Mouse (Mus musculus): ENCODE measurements around the gene Trim63. TPM values are rescaled to one million over a fixed set of nuclear protein-coding genes. Genes with fewer than 3 reads are reported as not detected.
"Not testable (repeated sequence)": the region's sequence is repeated elsewhere in the genome, so short reads cannot be mapped to it uniquely, and the experiment has no call there.

Trim63 gene
- 0.28 TPM in 1 of 2 replicates, not detected in the other for polyA plus RNA-seq (2014; fragmentation: Nextera tagmentation; extraction: Ambion mirVana)

DNA sequence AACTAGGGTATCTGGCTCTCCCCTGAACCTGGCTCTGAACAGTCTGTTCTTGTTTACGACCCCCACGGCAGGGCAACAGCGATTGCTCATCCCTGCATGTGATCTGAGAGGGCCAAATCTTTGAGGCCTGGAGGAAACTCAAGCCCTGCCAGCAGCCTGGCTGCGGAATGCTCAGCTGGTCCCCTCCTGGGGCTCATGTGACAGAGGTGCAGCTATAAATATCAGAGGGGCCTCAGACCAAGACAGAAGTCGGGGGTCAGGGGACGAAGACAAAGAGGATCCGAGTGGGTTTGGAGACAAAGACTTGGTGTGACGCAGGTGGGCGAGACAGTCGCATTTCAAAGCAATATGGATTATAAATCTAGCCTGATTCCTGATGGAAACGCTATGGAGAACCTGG lies at the start of gene Trim63:
Gene Trim63 (plus strand): TSS at position 245 of the 400 bp plus-strand sequence.
- Histone ChIP-seq H3K27me3 (ENCODE audit: insufficient read depth, low read length) (no peaks in the 10 kb centered on the region), H3K27ac (ENCODE audit: low read depth) (no peak within 1 kb of the TSS), H3K4me2 (no peak within 1 kb of the TSS), H3K4me3 (ENCODE audit: low read depth, low read length) (no peak within 1 kb of the TSS), H3K9me3 (ENCODE audit: low read depth, low read length) (peaks cover 4% of the 10 kb centered on the region; the same call in 1 of the 2 replicates), H3K36me3 (ENCODE audit: insufficient read depth) (no peaks in the 10 kb centered on the region), H3K9ac (no peak within 1 kb of the TSS), H3K4me1 (ENCODE audit: insufficient read depth) (no peaks in the 10 kb centered on the region)
- ATAC-seq (ENCODE audit: insufficient read depth) = no peak
- no peak for DNase-seq
- 35% methylated on average over 11 of the region's 11 CpGs for whole genome bisulfite sequencing
- TF ChIP-seq CTCF (IDR thresholded peaks at IDR 0.05; ENCODE audit: low read depth) = no peak

- Histone ChIP-seq H3K27me3 (ENCODE audit: insufficient read depth, low read length) (no peaks in the 10 kb centered on the region), H3K9me3 (ENCODE audit: low read depth, low read length) (no peaks in the 10 kb centered on the region), H3K27ac (ENCODE audit: low read depth) (no peak overlapping the region), H3K36me3 (ENCODE audit: insufficient read depth) (no peaks in the 10 kb centered on the region), H3K4me3 (ENCODE audit: low read depth, low read length) (no peak overlapping the region), H3K4me2 (no peak overlapping the region), H3K4me1 (ENCODE audit: insufficient read depth) (no peaks in the 10 kb centered on the region), H3K9ac (no peak overlapping the region)
- 51% methylated on average over 9 of the region's 9 CpGs for WGBS
- no peak for ATAC-seq (ENCODE audit: insufficient read depth)
- DNase-seq = no peak
- TF ChIP-seq CTCF (IDR thresholded peaks at IDR 0.05; ENCODE audit: low read depth) = no peak
Measured at GRCm38 (mm10) chr4:134265860-134266585, 48.9 kb upstream of the Trim63 start.

- no peak overlapping the region for H3K27ac ChIP-seq (ENCODE audit: low read depth)
- H3K36me3 ChIP-seq (ENCODE audit: insufficient read depth) = no peaks in the 10 kb centered on the region
- ATAC-seq (ENCODE audit: insufficient read depth) (no peak), DNase-seq (peak; percentile 20)
- no peak for TF ChIP-seq CTCF (IDR thresholded peaks at IDR 0.05; ENCODE audit: low read depth)
- no peak overlapping the region for H3K9ac ChIP-seq
- H3K4me3 ChIP-seq (ENCODE audit: low read depth, low read length) = no peak overlapping the region
- H3K4me2 ChIP-seq = no peak overlapping the region
- peaks cover 6% of the 10 kb centered on the region for H3K4me1 ChIP-seq (ENCODE audit: insufficient read depth)
- no peaks in the 10 kb centered on the region for H3K27me3 ChIP-seq (ENCODE audit: insufficient read depth, low read length)
- WGBS = 78% methylated on average over 19 of the region's 19 CpGs
- no peaks in the 10 kb centered on the region for H3K9me3 ChIP-seq (ENCODE audit: low read depth, low read length)
Measured at GRCm38 (mm10) chr4:134268102-134268655, 46.7 kb upstream of the Trim63 start.

DNA sequence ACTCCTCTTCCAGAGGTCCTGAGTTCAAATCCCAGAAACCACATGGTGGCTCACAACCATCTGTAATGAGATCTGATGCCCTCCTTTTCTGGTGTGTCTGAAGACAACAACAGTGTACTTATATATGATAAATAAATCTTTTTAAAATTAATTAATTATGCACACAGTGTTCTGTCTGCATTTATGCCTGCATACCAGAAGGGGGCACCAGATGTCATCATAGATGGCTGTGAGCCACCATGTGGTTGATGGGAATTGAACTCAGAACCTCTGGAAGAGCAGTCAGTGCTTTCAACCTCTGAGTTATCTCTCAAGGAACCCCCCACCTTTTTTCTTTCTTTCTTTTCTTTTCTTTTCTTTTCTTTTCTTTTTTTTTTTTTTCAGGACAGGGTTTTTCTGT lies 45.3 kb upstream of the Trim63 start:
- not testable (repeated sequence) for H3K27ac ChIP-seq (ENCODE audit: low read depth); H3K9ac ChIP-seq; H3K27me3 ChIP-seq (ENCODE audit: insufficient read depth, low read length); H3K4me2 ChIP-seq; H3K36me3 ChIP-seq (ENCODE audit: insufficient read depth); H3K4me3 ChIP-seq (ENCODE audit: low read depth, low read length); H3K9me3 ChIP-seq (ENCODE audit: low read depth, low read length); ATAC-seq (ENCODE audit: insufficient read depth); DNase-seq; H3K4me1 ChIP-seq (ENCODE audit: insufficient read depth)
- TF ChIP-seq CTCF (IDR thresholded peaks at IDR 0.05; ENCODE audit: low read depth) = peak; percentile 43

GRCm38 (mm10) chr4:134271979-134272378 lies 42.9 kb upstream of the Trim63 start:
- Histone ChIP-seq H3K4me2 (no peak overlapping the region), H3K27me3 (ENCODE audit: insufficient read depth, low read length) (no peaks in the 10 kb centered on the region), H3K27ac (ENCODE audit: low read depth) (no peak overlapping the region), H3K4me1 (ENCODE audit: insufficient read depth) (peaks cover 6% of the 10 kb centered on the region), H3K9ac (no peak overlapping the region), H3K36me3 (ENCODE audit: insufficient read depth) (peaks cover 16% of the 10 kb centered on the region), H3K9me3 (ENCODE audit: low read depth, low read length) (no peaks in the 10 kb centered on the region), H3K4me3 (ENCODE audit: low read depth, low read length) (no peak overlapping the region)
- WGBS = 75% methylated on average over 7 of the region's 7 CpGs
- TF ChIP-seq CTCF (IDR thresholded peaks at IDR 0.05; ENCODE audit: low read depth) = no peak
- DNase-seq (no peak), ATAC-seq (ENCODE audit: insufficient read depth) (no peak)

DNA sequence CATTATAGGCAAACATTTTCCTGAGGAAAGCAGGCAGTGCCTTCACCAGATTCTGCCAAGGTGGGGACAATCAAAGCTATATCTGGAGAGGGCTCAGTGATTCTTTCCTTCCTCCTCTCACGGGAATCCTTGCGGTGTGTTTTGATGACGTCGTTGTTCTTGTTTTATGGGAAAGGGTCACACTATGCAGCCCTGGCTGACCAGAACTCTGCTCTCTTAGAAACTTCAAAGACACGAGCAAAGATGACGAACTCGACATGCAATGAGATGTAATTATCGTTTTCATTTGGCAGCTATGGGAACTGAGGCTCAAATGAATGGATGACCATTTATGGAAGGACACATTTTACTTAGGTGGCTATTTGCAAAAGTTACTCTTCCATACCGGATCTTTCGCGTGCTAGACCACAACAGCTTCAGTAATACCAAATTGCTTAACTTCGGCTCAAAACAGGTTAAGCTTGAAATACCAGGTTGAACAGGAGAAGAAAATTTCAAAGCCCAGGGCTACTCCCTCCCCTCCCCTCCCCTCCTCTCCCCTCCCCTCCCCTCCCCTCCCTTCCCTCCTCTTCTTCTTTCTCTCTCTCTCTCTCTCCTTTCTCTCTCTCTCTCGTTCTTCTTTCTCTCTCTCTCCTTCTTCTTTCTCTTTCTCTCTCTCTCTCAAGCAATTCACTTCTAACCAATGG lies 42.0 kb upstream of the Trim63 start:
- no peak overlapping the region for H3K9ac ChIP-seq
- 14% methylated on average over 13 of the region's 13 CpGs for WGBS
- H3K4me2 ChIP-seq = peak overlapping the region; percentile 58
- DNase-seq (peak; percentile 59), ATAC-seq (ENCODE audit: insufficient read depth) (no peak)
- peak overlapping the region; percentile 60; the same call in 1 of the 2 replicates for H3K27ac ChIP-seq (ENCODE audit: low read depth)
- peaks cover 6% of the 10 kb centered on the region for H3K4me1 ChIP-seq (ENCODE audit: insufficient read depth)
- no peaks in the 10 kb centered on the region for H3K9me3 ChIP-seq (ENCODE audit: low read depth, low read length)
- H3K4me3 ChIP-seq (ENCODE audit: low read depth, low read length) = peak overlapping the region; percentile 25
- no peaks in the 10 kb centered on the region for H3K27me3 ChIP-seq (ENCODE audit: insufficient read depth, low read length)
- TF ChIP-seq CTCF (IDR thresholded peaks at IDR 0.05; ENCODE audit: low read depth) = no peak
- peaks cover 25% of the 10 kb centered on the region for H3K36me3 ChIP-seq (ENCODE audit: insufficient read depth)

Data from lung, embryonic 14.5 days (tissue).